Mouse (Mus musculus) stomach, embryonic 14.5 days (tissue): ENCODE data around the gene Mapk8ip2. TPM values are rescaled to one million over a fixed set of nuclear protein-coding genes. Genes with fewer than 3 reads are reported as not detected.

ENCODE experiments used
- polyA plus RNA-seq: library from polyadenylated mRNA; unstranded; fragments of >200 nt; fragmentation: Nextera tagmentation; extraction: Ambion mirVana; gene quantifications from 2 replicates; pipeline ENCODE4 v1.2.1, GENCODE M21; 2014

Mapk8ip2 gene
- polyA plus RNA-seq, 1 experiment from 2014 or later = 4.0 TPM

Other genes starting within 250 kb of the Mapk8ip2 start
- gene Ppp6r2, start 242.4 kb upstream of the Mapk8ip2 start, polyA plus RNA-seq = 33.5 and 34.6 TPM in 2 replicates
- gene Sbf1, start 138.6 kb upstream of the Mapk8ip2 start, polyA plus RNA-seq = 60.4 and 63.0 TPM in 2 replicates
- not detected in 2 replicates for gene Adm2, start 131.2 kb upstream of the Mapk8ip2 start, polyA plus RNA-seq
- gene Miox, start 119.5 kb upstream of the Mapk8ip2 start, polyA plus RNA-seq = not detected in 2 replicates
- gene Lmf2, start 98.3 kb upstream of the Mapk8ip2 start, polyA plus RNA-seq = 46.5 and 47.0 TPM in 2 replicates
- gene Ncaph2, start 98.2 kb upstream of the Mapk8ip2 start, polyA plus RNA-seq = 148 and 159 TPM in 2 replicates
- 4.6 and 6.8 TPM in 2 replicates for gene Sco2, start 80.1 kb upstream of the Mapk8ip2 start, polyA plus RNA-seq
- gene Tymp, start 76.9 kb upstream of the Mapk8ip2 start, polyA plus RNA-seq = 1.1 and 2.5 TPM in 2 replicates
- 0.80 and 1.3 TPM in 2 replicates for gene Odf3b, start 74.6 kb upstream of the Mapk8ip2 start, polyA plus RNA-seq
- gene Klhdc7b, start 69.0 kb upstream of the Mapk8ip2 start, polyA plus RNA-seq = 0.06 TPM in 1 of 2 replicates, not detected in the other
- gene Syce3, start 43.4 kb upstream of the Mapk8ip2 start, polyA plus RNA-seq = not detected in 2 replicates
- 0.46 and 0.53 TPM in 2 replicates for gene Cpt1b, start 28.1 kb upstream of the Mapk8ip2 start, polyA plus RNA-seq
- gene C730034F03Rik, start 24.3 kb upstream of the Mapk8ip2 start, polyA plus RNA-seq = 2.4 and 3.5 TPM in 2 replicates
- not detected in 2 replicates for gene Gm44502, start 24.2 kb upstream of the Mapk8ip2 start, polyA plus RNA-seq
- 52.2 and 54.5 TPM in 2 replicates for gene Chkb, start 24.0 kb upstream of the Mapk8ip2 start, polyA plus RNA-seq
- 14.8 and 16.7 TPM in 2 replicates for gene Arsa, start 23.5 kb downstream of the Mapk8ip2 start, polyA plus RNA-seq
- gene Shank3, start 45.7 kb downstream of the Mapk8ip2 start, polyA plus RNA-seq = 2.4 and 2.8 TPM in 2 replicates
- gene Acr, start 114.4 kb downstream of the Mapk8ip2 start, polyA plus RNA-seq = 0.27 and 0.64 TPM in 2 replicates
- 52.6 and 52.8 TPM in 2 replicates for gene Rabl2, start 138.0 kb downstream of the Mapk8ip2 start, polyA plus RNA-seq